Mouse (Mus musculus): ENCODE results near the gene Tm2d3. TPM values are rescaled to one million over a fixed set of nuclear protein-coding genes. Genes with fewer than 3 reads are reported as not detected.

The Tm2d3 gene
- total and polyA plus RNA-seq, 3 experiments, result 118 to 229 (median 150) TPM

- H3K79me2 ChIP-seq (replicated peaks; ENCODE audit: control insufficient read depth, extremely low read depth, insufficient read depth, poor library complexity, severe bottlenecking), result no peaks in the 10 kb centered on the region
- DNase-seq (ENCODE audit: extremely low read depth), result no peak
- no peaks in the 10 kb centered on the region for H3K9me3 ChIP-seq (replicated peaks; ENCODE audit: low read length)
- H3K36me3 ChIP-seq (replicated peaks in 1 of 2; ENCODE audit: control insufficient read depth in 1 of 2, insufficient read depth in 1 of 2, low read length in 1 of 2), result peaks cover 0 to 4% of the 10 kb centered on the region in 2 experiments
- H3K4me2 ChIP-seq (ENCODE audit: insufficient read depth, low read depth, poor library complexity, severe bottlenecking), result peak overlapping the region; percentile 93
- H3K9ac ChIP-seq (ENCODE audit: insufficient read depth, low read depth), result no peak overlapping the region
- peaks cover 4 to 8% of the 10 kb centered on the region in 2 experiments; a peak in 3 of 4 replicates for H3K4me1 ChIP-seq (ENCODE audit: control insufficient read depth in 1 of 2, insufficient read depth in 2 of 2)
- H3K27ac ChIP-seq (ENCODE audit: insufficient read depth, low read depth), result no peak overlapping the region
- TF ChIP-seq CHD2 (IDR thresholded peaks at IDR 0.05; ENCODE audit: low read length) (no peak), ZKSCAN1 (IDR thresholded peaks at IDR 0.05; ENCODE audit: borderline replicate concordance, low read depth, low read length) (no peak), MEF2A (IDR thresholded peaks at IDR 0.05; ENCODE audit: borderline replicate concordance, low read depth, low read length) (no peak), RAD21 (IDR thresholded peaks at IDR 0.05; ENCODE audit: low read depth, low read length) (no peak), MXI1 (IDR thresholded peaks at IDR 0.05; ENCODE audit: low read depth, low read length) (no peak), CTCF (conservative IDR thresholded peaks at IDR 0.05 in 1 of 2, IDR thresholded peaks at IDR 0.05 in 1 of 2; ENCODE audit: low read depth in 2 of 2, low read length in 2 of 2) (no peak), SMC3 (IDR thresholded peaks at IDR 0.05; ENCODE audit: low read depth, low read length) (no peak), ZC3H11A (IDR thresholded peaks at IDR 0.05; ENCODE audit: low read depth, low read length) (no peak), MAX (IDR thresholded peaks at IDR 0.05; ENCODE audit: low read length) (no peak), UBTF (IDR thresholded peaks at IDR 0.05; ENCODE audit: low read depth, low read length) (no peak), GABPA (IDR thresholded peaks at IDR 0.05; ENCODE audit: insufficient replicate concordance, low read depth, low read length) (no peak), JUND (conservative IDR thresholded peaks at IDR 0.05; ENCODE audit: low read depth, low read length) (no peak), PAX5 (IDR thresholded peaks at IDR 0.05; ENCODE audit: low read length) (no peak), MAZ (IDR thresholded peaks at IDR 0.05; ENCODE audit: low read depth, low read length) (no peak)
- dilution Hi-C loops (cut with MboI; ENCODE audit: extremely low pct_ligation_motif_present, extremely low pct_unique_long_range_greater_than_20kb, low sequenced_read_pairs), result no loop called here
- in situ Hi-C loops (cut with MboI; ENCODE audit: low pct_ligation_motif_present, low pct_unique_long_range_greater_than_20kb, low sequenced_read_pairs), result no loop called here
- peak overlapping the region in 2 of 3 experiments; percentile 10 to 55 for H3K4me3 ChIP-seq (replicated peaks in 1 of 3; ENCODE audit: low read depth in 2 of 3, low read length in 2 of 3, poor library complexity in 1 of 3)
- peaks cover 32% of the 10 kb centered on the region for H3K27me3 ChIP-seq (replicated peaks)
Measured at GRCm38 (mm10) chr7:65643861-65644421, 47.0 kb upstream of the Tm2d3 start.

- peaks cover 25% of the 10 kb centered on the region for H3K27me3 ChIP-seq (replicated peaks)
- H3K79me2 ChIP-seq (replicated peaks; ENCODE audit: control insufficient read depth, extremely low read depth, insufficient read depth, poor library complexity, severe bottlenecking), result no peaks in the 10 kb centered on the region
- DNase-seq (ENCODE audit: extremely low read depth), result peak; percentile 93
- in situ Hi-C loops (cut with MboI; ENCODE audit: low pct_ligation_motif_present, low pct_unique_long_range_greater_than_20kb, low sequenced_read_pairs) (no loop called here), dilution Hi-C loops (cut with MboI; ENCODE audit: extremely low pct_ligation_motif_present, extremely low pct_unique_long_range_greater_than_20kb, low sequenced_read_pairs) (no loop called here)
- H3K36me3 ChIP-seq (replicated peaks in 1 of 2; ENCODE audit: control insufficient read depth in 1 of 2, insufficient read depth in 1 of 2, low read length in 1 of 2), result peaks cover 0 to 4% of the 10 kb centered on the region in 2 experiments
- H3K9ac ChIP-seq (ENCODE audit: insufficient read depth, low read depth), result peak within 1 kb of the TSS; percentile 70
- H3K4me1 ChIP-seq (ENCODE audit: control insufficient read depth in 1 of 2, insufficient read depth in 2 of 2), result peaks cover 4 to 8% of the 10 kb centered on the region in 2 experiments; a peak in 3 of 4 replicates
- H3K9me3 ChIP-seq (replicated peaks; ENCODE audit: low read length), result no peaks in the 10 kb centered on the region
- peak within 1 kb of the TSS; percentile 93 for H3K4me2 ChIP-seq (ENCODE audit: insufficient read depth, low read depth, poor library complexity, severe bottlenecking)
- H3K27ac ChIP-seq (ENCODE audit: insufficient read depth, low read depth), result peak within 1 kb of the TSS; percentile 47; the same call in 1 of the 2 replicates
- H3K4me3 ChIP-seq (replicated peaks in 1 of 3; ENCODE audit: low read depth in 2 of 3, low read length in 2 of 3, poor library complexity in 1 of 3), result peak within 1 kb of the TSS; percentile 49 to 75 (median 56)
- no peak for TF ChIP-seq KAT2A (IDR thresholded peaks at IDR 0.05; ENCODE audit: insufficient replicate concordance, low read length)
- TF ChIP-seq MAX (IDR thresholded peaks at IDR 0.05; ENCODE audit: low read length), result no peak; the same call in 1 of the 2 replicates
- no peak for TF ChIP-seq HCFC1 (IDR thresholded peaks at IDR 0.05; ENCODE audit: low read depth, low read length)
- TF ChIP-seq NELFE (IDR thresholded peaks at IDR 0.05; ENCODE audit: low read depth, low read length), result peak; percentile 50; the same call in 1 of the 2 replicates
- TF ChIP-seq ZNF384 (IDR thresholded peaks at IDR 0.05; ENCODE audit: low read depth, low read length), result no peak
- peak in 1 of 2 experiments; percentile 32; a peak in 1 of 4 replicates for TF ChIP-seq CTCF (conservative IDR thresholded peaks at IDR 0.05 in 1 of 2, IDR thresholded peaks at IDR 0.05 in 1 of 2; ENCODE audit: low read depth in 2 of 2, low read length in 2 of 2)
- peak; percentile 80 for TF ChIP-seq NRF1 (IDR thresholded peaks at IDR 0.05; ENCODE audit: low read depth, low read length)
- TF ChIP-seq ELF1 (IDR thresholded peaks at IDR 0.05; ENCODE audit: low read depth, low read length), result peak; percentile 24; the same call in 1 of the 2 replicates
- TF ChIP-seq MAZ (IDR thresholded peaks at IDR 0.05; ENCODE audit: low read depth, low read length), result 0 out of 2 replicates have a peak, but pooled peaks have one; percentile 38
- peak; percentile 49; the same call in 1 of the 2 replicates for TF ChIP-seq TCF12 (IDR thresholded peaks at IDR 0.05; ENCODE audit: low read depth, low read length)
- peak; percentile 86 for TF ChIP-seq POLR2A (IDR thresholded peaks at IDR 0.05; ENCODE audit: low read depth, low read length)
- 0 out of 2 replicates have a peak, but pooled peaks have one; percentile 10 for TF ChIP-seq TBP (conservative IDR thresholded peaks at IDR 0.05; ENCODE audit: low read depth, low read length)
- no peak for TF ChIP-seq JUN (IDR thresholded peaks at IDR 0.05; ENCODE audit: insufficient read depth, low read depth, low read length)
- TF ChIP-seq ETS1 (conservative IDR thresholded peaks at IDR 0.05; ENCODE audit: low read depth, low read length), result no peak
- no peak for TF ChIP-seq POLR2AphosphoS2 (IDR thresholded peaks at IDR 0.05; ENCODE audit: low read depth, low read length)
- TF ChIP-seq UBTF (IDR thresholded peaks at IDR 0.05; ENCODE audit: low read depth, low read length), result peak; percentile 97
- TF ChIP-seq MXI1 (IDR thresholded peaks at IDR 0.05; ENCODE audit: low read depth, low read length), result peak; percentile 75; the same call in 1 of the 2 replicates
- TF ChIP-seq USF1 (IDR thresholded peaks at IDR 0.05; ENCODE audit: low read depth, low read length), result no peak
- no peak for TF ChIP-seq EP300 (IDR thresholded peaks at IDR 0.05; ENCODE audit: low read length)
- TF ChIP-seq JUND (conservative IDR thresholded peaks at IDR 0.05; ENCODE audit: low read depth, low read length), result no peak
- no peak for TF ChIP-seq ZC3H11A (IDR thresholded peaks at IDR 0.05; ENCODE audit: low read depth, low read length)
- TF ChIP-seq PAX5 (IDR thresholded peaks at IDR 0.05; ENCODE audit: low read length), result no peak
Measured at GRCm38 (mm10) chr7:65644643-65645351, 46.2 kb upstream of the Tm2d3 start, which contains the start of gene Tarsl2. TSS of gene Tarsl2 (plus strand) at chr7:65644898.

All from CH12.LX (cell line).